Mouse (Mus musculus): ENCODE measurements around the gene Synj2.
"Not testable (repeated sequence)": the region's sequence is repeated elsewhere in the genome, so short reads cannot be mapped to it uniquely, and the experiment has no call there.

Synj2 gene

GRCm38 (mm10) chr17:6001836-6002235 lies 60.8 kb downstream of the Synj2 start:
- DNase-seq: no peak

GRCm38 (mm10) chr17:6002563-6002962 lies 61.5 kb downstream of the Synj2 start:
- no peak for DNase-seq

- no peak for DNase-seq
Measured at GRCm38 (mm10) chr17:6003661-6004060, 62.6 kb downstream of the Synj2 start.

DNA sequence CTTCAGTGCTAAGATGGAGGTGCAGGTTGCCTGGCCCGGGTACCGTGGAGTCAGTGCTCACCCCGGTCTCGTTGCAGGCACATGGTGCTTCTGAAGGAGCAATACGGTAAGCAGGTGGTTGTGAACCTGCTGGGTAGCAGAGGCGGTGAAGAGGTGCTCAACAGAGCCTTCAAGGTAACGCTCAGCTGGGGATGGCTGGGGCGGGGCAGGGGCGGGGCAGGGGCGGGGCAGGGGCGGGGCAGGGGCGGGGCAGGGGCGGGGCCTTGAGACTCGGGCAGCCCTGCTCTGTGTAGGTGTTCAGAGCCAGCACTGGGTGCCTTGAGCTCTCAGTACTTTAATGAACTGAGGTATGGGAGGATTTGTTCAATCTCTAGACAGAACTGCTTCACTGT lies 64.2 kb downstream of the Synj2 start:
- no peak for DNase-seq

- peak; percentile 74 for DNase-seq
Measured at GRCm38 (mm10) chr17:6005638-6006471, 64.8 kb downstream of the Synj2 start.

GRCm38 (mm10) chr17:6007101-6007780 lies 66.2 kb downstream of the Synj2 start:
- no peak for DNase-seq

- peak; percentile 26 for DNase-seq
Measured at GRCm38 (mm10) chr17:6007902-6008301, 66.8 kb downstream of the Synj2 start.

DNA sequence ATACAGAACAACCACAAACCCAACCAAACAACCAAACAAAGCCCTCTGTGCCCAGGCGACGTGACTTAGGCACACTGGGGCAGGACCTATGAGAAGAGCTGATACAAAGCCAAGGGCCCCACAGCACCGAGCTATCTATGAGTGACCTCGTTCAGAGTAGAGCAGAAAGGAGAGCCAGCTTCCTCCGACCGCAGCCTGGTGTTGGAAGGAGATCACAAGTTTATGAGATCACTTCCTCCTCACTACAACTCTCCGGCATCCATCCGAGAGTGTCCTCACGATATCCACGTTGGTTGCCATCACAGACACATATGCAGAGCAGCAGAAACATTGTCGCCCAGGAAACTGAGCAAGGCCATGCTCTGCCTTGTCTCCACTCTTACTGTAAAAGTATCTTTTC lies 67.5 kb downstream of the Synj2 start:
- DNase-seq: no peak

- DNase-seq: no peak
Measured at GRCm38 (mm10) chr17:6009606-6010005, 68.5 kb downstream of the Synj2 start.

DNA sequence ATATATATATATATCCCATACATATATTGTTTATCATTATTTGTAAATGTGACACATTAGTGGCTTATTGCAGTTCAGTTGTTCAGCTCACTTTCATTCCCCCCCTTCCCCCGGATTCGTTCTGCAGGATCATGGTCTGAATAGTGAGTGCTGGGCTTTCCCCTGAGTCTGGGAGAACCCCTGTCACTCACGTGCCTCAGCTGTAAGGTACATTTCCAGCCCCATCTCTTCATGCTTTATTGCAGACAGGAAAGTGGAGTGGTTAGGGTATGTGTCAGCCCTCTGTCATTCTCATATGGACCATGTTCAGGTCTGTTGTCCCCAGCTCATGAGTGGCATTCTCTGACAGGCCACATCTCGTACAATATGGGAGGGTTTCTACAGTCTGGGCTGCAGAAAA lies 72.0 kb downstream of the Synj2 start:
- no peak for DNase-seq

GRCm38 (mm10) chr17:6014985-6015384 lies 73.9 kb downstream of the Synj2 start:
- no peak for DNase-seq

- peak; percentile 58 for DNase-seq
Measured at GRCm38 (mm10) chr17:6016213-6016780, 75.2 kb downstream of the Synj2 start.

GRCm38 (mm10) chr17:6017268-6017667 lies 76.2 kb downstream of the Synj2 start:
- no peak for DNase-seq

GRCm38 (mm10) chr17:6018348-6018747 lies 77.3 kb downstream of the Synj2 start:
- DNase-seq: peak; percentile 34

- peak; percentile 72 for DNase-seq
Measured at GRCm38 (mm10) chr17:6019776-6020175, 78.7 kb downstream of the Synj2 start.

- no peak for DNase-seq
Measured at GRCm38 (mm10) chr17:6020636-6021035, 79.6 kb downstream of the Synj2 start.

DNA sequence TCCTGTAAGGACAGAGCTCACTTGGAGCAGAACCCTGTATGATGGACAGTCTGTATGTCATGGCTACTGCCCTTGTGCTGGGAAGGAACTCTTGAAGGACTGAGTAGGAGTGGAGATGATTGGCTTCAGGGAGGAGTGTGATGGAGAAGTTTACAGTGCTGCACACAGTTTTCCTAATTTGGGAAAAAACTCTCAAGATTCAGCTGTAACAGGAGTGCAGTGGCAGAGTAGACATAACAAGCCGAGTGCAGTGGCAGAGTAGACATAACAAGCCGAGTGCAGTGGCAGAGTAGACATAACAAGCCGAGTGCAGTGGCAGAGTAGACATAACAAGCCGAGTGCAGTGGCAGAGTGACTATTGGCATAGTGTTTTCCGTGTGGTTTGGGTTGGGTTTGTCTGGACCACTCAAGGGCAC lies 80.3 kb downstream of the Synj2 start:
- DNase-seq: not testable (repeated sequence)

DNA sequence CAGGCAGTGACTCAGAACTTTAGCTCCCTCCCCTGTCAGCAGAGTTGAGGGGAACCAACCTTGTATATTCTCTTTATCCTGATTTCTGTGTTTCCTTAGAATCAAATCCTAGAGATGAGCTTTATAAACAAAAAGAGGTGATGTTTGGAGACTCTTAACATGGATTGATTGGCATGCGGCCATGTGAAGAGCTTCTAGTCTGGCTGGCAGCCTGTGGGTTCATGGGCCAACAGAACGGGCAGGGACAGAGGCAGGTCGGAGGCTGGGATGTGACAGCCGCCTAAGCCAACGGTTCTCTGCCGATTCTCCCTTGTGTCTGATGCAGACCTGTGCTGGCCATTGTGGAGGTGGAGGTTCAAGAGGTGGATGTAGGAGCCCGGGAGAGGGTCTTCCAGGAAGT lies 84.8 kb downstream of the Synj2 start:
- DNase-seq: no peak

- DNase-seq: no peak
Measured at GRCm38 (mm10) chr17:6035661-6036060, 94.6 kb downstream of the Synj2 start.

DNA sequence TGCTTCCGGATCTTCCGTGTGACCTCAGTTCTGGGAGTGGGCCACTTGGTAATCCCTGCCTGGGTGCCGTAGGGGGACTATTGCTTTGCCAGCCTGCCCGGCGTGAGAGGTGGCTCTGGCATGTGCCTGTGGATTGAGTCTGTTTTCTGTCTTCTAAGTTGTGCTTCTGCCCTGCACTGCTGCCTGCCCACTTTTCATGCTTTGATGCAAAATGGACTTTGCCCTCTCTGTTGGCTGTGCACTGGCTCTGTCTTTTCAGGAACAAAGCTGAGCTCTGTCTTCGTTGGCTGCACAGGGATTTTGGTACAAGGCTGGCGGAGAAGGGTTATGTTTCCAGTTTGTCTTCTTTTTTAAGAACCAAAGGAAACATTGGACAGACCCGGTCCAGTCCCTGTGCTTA lies 95.4 kb downstream of the Synj2 start:
- peak; percentile 42 for DNase-seq

DNA sequence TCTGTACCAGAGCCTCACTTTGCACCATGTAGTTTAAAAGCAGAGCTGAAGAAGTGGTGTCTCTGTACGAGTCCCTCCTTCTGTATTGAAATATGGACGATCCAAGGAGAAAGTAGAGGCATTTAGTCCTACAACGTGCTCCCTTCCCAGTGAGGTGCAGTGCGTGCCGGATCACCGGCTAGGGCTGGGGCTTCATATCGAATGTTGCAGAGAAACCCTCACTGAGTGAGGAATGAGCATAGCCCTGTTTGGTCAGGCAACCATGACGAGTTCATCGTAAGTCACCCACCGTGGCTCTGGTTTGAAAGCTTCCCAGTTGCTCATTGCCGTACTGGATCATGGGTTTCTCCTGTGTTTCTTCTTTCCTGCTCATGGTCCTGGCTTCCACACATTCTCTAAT lies 95.8 kb downstream of the Synj2 start:
- DNase-seq: no peak

DNA sequence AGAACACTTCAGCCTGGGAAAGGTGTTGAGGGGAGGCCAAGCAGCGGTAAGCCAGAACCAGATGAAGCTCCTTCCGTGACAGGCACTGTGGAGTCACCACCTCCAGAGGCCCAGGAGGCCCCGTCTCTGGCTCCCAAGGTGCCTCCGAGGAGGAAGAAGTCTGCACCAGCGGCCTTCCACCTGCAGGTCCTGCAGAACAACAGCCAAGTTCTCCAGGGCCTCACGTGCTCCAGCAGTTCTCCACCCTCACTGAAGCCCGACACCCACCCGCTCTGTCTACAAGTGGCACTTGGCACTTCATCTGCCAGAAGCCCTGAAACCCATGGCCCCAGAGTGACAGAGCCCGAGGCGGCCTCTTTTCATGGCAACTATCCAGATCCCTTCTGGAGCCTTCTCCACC lies 96.4 kb downstream of the Synj2 start:
- no peak for DNase-seq

- DNase-seq: no peak
Measured at GRCm38 (mm10) chr17:6052801-6053200, 111.7 kb downstream of the Synj2 start.

- DNase-seq: peak; percentile 79
Measured at GRCm38 (mm10) chr17:6054934-6055355, 113.9 kb downstream of the Synj2 start.
